Mouse (Mus musculus) neural tube, embryonic 15.5 days (tissue): Measurements from ENCODE around the gene Mrc2. TPM values are rescaled to one million over a fixed set of nuclear protein-coding genes. Genes with fewer than 3 reads are reported as not detected.

ENCODE experiments used
- ATAC-seq: fragments of 200-750 bp; cut with Nextera tagmentation; 2 replicates; pipeline ENCODE4 v1.8.0; 2017; ENCODE audit warnings: mild to moderate bottlenecking, moderate TSS enrichment, moderate library complexity; ENCODE audit not compliant: low FRiP score
- H3K27ac ChIP-seq: fragments of 300-500 bp; sonication (generic); replicated peaks from 2 replicates; pipeline ENCODE4 v1.5.1; 2015; ENCODE audit warnings: mild to moderate bottlenecking, inconsistent platforms
- H3K27me3 ChIP-seq: fragments of 300-500 bp; sonication (generic); replicated peaks from 2 replicates; pipeline ENCODE4 v1.6.1; 2015; ENCODE audit warnings: inconsistent platforms
- H3K36me3 ChIP-seq: fragments of 300-500 bp; sonication (generic); 2 replicates; pipeline ENCODE4 v1.6.1; 2015; ENCODE audit warnings: inconsistent platforms
- H3K4me1 ChIP-seq: fragments of 300-500 bp; sonication (generic); 2 replicates; pipeline ENCODE4 v1.6.1; 2015; ENCODE audit warnings: inconsistent platforms
- H3K4me2 ChIP-seq: fragments of 300-500 bp; sonication (generic); 2 replicates; pipeline ENCODE4 v1.6.1; 2015; ENCODE audit warnings: inconsistent platforms, mild to moderate bottlenecking, moderate library complexity
- H3K4me3 ChIP-seq: fragments of 300-500 bp; sonication (generic); replicated peaks from 2 replicates; pipeline ENCODE4 v1.5.1; 2015; ENCODE audit warnings: mild to moderate bottlenecking, inconsistent platforms
- H3K9ac ChIP-seq: fragments of 300-500 bp; sonication (generic); replicated peaks from 2 replicates; pipeline ENCODE4 v1.6.1; 2015; ENCODE audit warnings: mild to moderate bottlenecking, inconsistent platforms
- H3K9me3 ChIP-seq: fragments of 300-500 bp; sonication (generic); replicated peaks from 2 replicates; pipeline ENCODE4 v1.6.1; 2016; ENCODE audit warnings: inconsistent platforms
- WGBS: fragments of 180-500 bp; shearing (Covaris S2); methylation state at CpG from one replicate; pipeline ENCODE4 v1.1.7; 2015; ENCODE audit warnings: mixed read lengths; 5-methylcytosine and 5-hydroxymethylcytosine counted together
- polyA plus RNA-seq: library from polyadenylated mRNA; unstranded; fragments of >200 nt; fragmentation: Nextera tagmentation; extraction: Ambion mirVana; gene quantifications from 2 replicates; pipeline ENCODE4 v1.2.1, GENCODE M21; 2015

The Mrc2 gene
- polyA plus RNA-seq, 1 experiment from 2014 or later = 5.1 TPM

GRCm38 (mm10) chr11:105369526-105370386, 77.3 kb downstream of the Mrc2 start:
- Histone ChIP-seq H3K27ac (no peak overlapping the region), H3K9ac (no peak overlapping the region), H3K27me3 (no peaks in the 10 kb centered on the region), H3K4me1 (peaks cover 17% of the 10 kb centered on the region), H3K9me3 (no peaks in the 10 kb centered on the region), H3K36me3 (no peaks in the 10 kb centered on the region), H3K4me3 (no peak overlapping the region), H3K4me2 (no peak overlapping the region)
- ATAC-seq = no peak
- 92% methylated on average over 13 of the region's 13 CpGs for whole genome bisulfite sequencing

GRCm38 (mm10) chr11:105371818-105372217, 79.4 kb downstream of the Mrc2 start:
- WGBS = 81% methylated on average over 9 of the region's 9 CpGs
- no peaks in the 10 kb centered on the region for H3K36me3 ChIP-seq

DNA sequence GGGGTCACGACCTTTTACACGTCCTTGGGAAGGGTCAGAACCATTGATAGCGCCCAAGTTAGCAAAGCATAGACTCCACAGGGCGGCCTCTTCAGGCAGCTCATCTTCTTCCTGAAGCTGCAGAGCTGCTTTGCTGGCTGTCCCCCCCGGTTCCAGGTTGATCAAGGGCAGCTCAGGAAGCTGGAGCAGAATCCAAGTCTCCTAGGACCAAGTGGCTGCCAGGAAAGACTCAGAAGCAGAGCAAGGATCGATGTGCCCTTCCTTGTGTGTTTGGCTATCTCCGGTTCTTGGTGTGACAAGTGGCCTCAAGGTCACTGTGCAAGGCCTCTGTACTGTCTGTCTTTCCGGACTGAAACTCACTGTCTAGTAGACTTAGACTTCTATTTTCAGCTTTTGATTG, 81.4 kb downstream of the Mrc2 start:
- Histone ChIP-seq H3K4me3 (no peak overlapping the region), H3K9me3 (no peaks in the 10 kb centered on the region), H3K9ac (no peak overlapping the region), H3K4me2 (no peak overlapping the region), H3K27me3 (no peaks in the 10 kb centered on the region), H3K4me1 (no peaks in the 10 kb centered on the region), H3K27ac (no peak overlapping the region), H3K36me3 (no peaks in the 10 kb centered on the region)
- 83% methylated on average over 8 of the region's 8 CpGs for WGBS
- ATAC-seq = no peak

More at GRCm38 (mm10) chr11:105371818-105372217, 79.4 kb downstream of the Mrc2 start:
- Histone ChIP-seq H3K27me3 (no peaks in the 10 kb centered on the region), H3K27ac (no peak overlapping the region), H3K4me3 (no peak overlapping the region), H3K4me1 (no peaks in the 10 kb centered on the region), H3K4me2 (no peak overlapping the region), H3K9me3 (no peaks in the 10 kb centered on the region), H3K9ac (no peak overlapping the region)
- no peak for ATAC-seq

DNA sequence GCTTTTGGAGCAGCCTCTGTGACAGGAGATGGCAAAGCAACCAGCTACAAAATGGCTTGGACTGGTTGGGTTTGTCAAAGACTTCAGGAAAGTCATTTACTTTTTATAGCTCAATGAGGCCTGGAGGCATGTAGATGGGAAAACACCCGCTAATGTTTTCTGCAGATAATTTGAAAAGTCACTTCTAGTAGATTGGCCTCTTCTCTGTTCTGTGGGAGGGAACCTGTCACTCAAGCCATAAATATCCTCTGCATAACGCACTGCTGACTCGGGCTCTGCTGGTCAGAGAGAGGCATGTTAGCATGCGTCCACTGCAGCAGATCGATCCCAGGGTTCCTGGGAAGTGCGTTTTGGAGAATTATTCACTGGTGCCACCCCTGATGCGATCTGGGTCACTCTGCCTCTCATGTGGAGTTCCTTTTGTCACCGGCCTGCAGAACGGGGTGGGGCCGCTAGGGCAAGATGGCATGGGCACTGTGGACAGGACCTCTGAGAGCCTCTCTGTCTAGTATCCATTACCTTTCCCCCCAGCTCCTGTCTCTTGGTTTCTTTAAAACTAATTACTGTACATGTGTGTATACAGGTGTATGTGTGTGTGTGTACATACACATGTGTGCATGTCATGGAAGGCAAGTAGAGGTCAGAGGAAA, 82.2 kb downstream of the Mrc2 start:
- Histone ChIP-seq H3K9me3 (no peaks in the 10 kb centered on the region), H3K27ac (no peak overlapping the region), H3K4me1 (no peaks in the 10 kb centered on the region), H3K4me2 (no peak overlapping the region), H3K4me3 (no peak overlapping the region), H3K27me3 (no peaks in the 10 kb centered on the region), H3K9ac (no peak overlapping the region), H3K36me3 (no peaks in the 10 kb centered on the region)
- no peak for ATAC-seq
- WGBS = 52% methylated on average over 10 of the region's 10 CpGs

- Histone ChIP-seq H3K27ac (no peak overlapping the region), H3K36me3 (no peaks in the 10 kb centered on the region), H3K9me3 (no peaks in the 10 kb centered on the region), H3K4me1 (no peaks in the 10 kb centered on the region), H3K27me3 (no peaks in the 10 kb centered on the region), H3K9ac (no peak overlapping the region), H3K4me2 (no peak overlapping the region), H3K4me3 (no peak overlapping the region)
- no peak for ATAC-seq
- WGBS = 100% methylated on average over 1 of the region's 1 CpGs
These were observed 83.4 kb downstream of the Mrc2 start for GRCm38 (mm10) chr11:105375821-105376235.

GRCm38 (mm10) chr11:105385266-105385665, 92.8 kb downstream of the Mrc2 start:
- Histone ChIP-seq H3K9me3 (no peaks in the 10 kb centered on the region), H3K4me2 (no peak overlapping the region), H3K27me3 (no peaks in the 10 kb centered on the region), H3K9ac (no peak overlapping the region), H3K27ac (no peak overlapping the region), H3K4me3 (no peak overlapping the region), H3K4me1 (peaks cover 6% of the 10 kb centered on the region; the same call in 1 of the 2 replicates), H3K36me3 (no peaks in the 10 kb centered on the region)
- no peak for ATAC-seq
- 85% methylated on average over 9 of the region's 9 CpGs for WGBS

GRCm38 (mm10) chr11:105388636-105389035, 96.2 kb downstream of the Mrc2 start:
- Histone ChIP-seq H3K4me1 (peaks cover 6% of the 10 kb centered on the region; the same call in 1 of the 2 replicates), H3K9ac (no peak overlapping the region), H3K4me2 (no peak overlapping the region), H3K27me3 (no peaks in the 10 kb centered on the region), H3K36me3 (no peaks in the 10 kb centered on the region), H3K9me3 (no peaks in the 10 kb centered on the region), H3K27ac (no peak overlapping the region), H3K4me3 (no peak overlapping the region)
- WGBS = 35% methylated on average over 2 of the region's 2 CpGs
- no peak for ATAC-seq

DNA sequence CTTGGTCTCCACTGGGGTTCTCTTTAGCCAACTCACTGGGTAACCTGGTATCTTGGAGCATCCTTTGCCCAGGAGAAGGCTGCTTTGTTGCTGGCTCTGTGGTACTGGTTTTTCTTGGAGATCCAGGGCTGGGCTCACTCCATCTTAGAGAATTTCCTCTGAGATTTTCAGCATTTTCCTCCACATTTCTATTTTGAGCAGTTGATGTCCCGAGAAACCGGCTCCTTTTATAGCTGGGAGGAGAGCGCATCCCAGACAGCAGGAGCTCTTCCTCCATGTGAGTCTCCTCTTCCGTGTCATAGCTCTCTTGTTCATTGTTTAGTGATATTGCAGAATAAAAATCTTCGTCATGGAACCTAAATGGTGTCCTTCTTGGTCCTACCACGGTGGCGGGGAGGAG, 97.8 kb downstream of the Mrc2 start:
- H3K9me3 ChIP-seq = no peaks in the 10 kb centered on the region
- 89% methylated on average over 7 of the region's 7 CpGs for WGBS
- no peak overlapping the region for H3K4me2 ChIP-seq
- no peak overlapping the region for H3K4me3 ChIP-seq
- H3K9ac ChIP-seq = no peak overlapping the region
- no peak for ATAC-seq
- peaks cover 6% of the 10 kb centered on the region; the same call in 1 of the 2 replicates for H3K4me1 ChIP-seq
- no peaks in the 10 kb centered on the region for H3K27me3 ChIP-seq
- H3K36me3 ChIP-seq = no peaks in the 10 kb centered on the region
- no peak overlapping the region for H3K27ac ChIP-seq

Other genes starting within 250 kb of the Mrc2 start
- 0.55 TPM in 1 of 2 replicates, not detected in the other for gene Efcab3, start 229.1 kb upstream of the Mrc2 start, polyA plus RNA-seq
- gene Mettl2, start 166.2 kb upstream of the Mrc2 start, polyA plus RNA-seq = 30.0 and 35.1 TPM in 2 replicates
- gene Gm10842, start 145.8 kb upstream of the Mrc2 start, polyA plus RNA-seq = not detected in 2 replicates
- gene Tlk2, start 113.8 kb upstream of the Mrc2 start, polyA plus RNA-seq = 18.6 and 20.6 TPM in 2 replicates
- 0.38 and 0.73 TPM in 2 replicates for gene March10, start 164.1 kb downstream of the Mrc2 start, polyA plus RNA-seq